Mouse (Mus musculus) MEL-GATA-1-ER (cell line): ENCODE results near the gene Plcb1.

ENCODE experiments used
- DNase-seq: peaks from one replicate; pipeline ENCODE4 v3.0.0-alpha.2; 2012; ENCODE audit warnings: low read depth; ENCODE audit errors: extremely low read depth

Plcb1 gene

DNA sequence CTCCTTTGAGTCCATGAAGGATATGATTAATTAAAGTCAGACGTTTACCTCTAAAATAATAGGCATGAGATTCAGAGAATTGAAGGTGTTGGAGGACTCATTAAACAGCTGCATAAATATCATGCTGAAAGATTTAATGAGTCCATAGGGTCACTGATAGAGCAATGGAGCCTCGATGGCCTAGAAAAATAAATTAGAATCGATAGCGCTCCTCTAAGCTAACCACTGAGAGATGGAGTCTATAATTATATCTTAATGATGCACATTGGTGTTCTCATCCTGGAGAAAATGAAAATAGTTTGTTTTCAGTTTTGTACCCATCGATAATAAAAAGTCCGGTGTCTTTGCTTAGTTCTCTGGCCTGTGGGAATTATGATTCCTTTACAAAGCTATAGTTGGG lies 617.5 kb downstream of the Plcb1 start:
- no peak for DNase-seq

DNA sequence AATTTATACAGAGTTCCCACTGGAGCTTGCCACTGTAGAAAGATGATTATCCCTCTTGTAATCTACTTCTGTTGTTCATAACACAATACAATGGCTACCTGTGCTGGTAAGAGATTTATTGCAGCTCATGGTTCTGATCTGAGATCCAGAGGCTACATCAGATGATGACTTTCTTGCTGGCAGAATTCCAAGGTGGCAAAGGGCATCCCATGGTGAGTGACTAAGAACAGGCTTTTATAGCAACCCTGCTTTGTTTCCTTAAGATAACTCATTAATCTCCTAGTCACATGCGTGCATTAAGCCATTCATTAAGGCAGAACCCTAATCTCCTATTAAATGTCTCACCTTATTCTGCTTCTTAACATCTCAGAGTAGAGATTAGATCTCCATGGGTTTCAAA lies 618.2 kb downstream of the Plcb1 start:
- no peak for DNase-seq

- DNase-seq = no peak
Measured at GRCm38 (mm10) chr2:135409418-135410097, 623.7 kb downstream of the Plcb1 start.

DNA sequence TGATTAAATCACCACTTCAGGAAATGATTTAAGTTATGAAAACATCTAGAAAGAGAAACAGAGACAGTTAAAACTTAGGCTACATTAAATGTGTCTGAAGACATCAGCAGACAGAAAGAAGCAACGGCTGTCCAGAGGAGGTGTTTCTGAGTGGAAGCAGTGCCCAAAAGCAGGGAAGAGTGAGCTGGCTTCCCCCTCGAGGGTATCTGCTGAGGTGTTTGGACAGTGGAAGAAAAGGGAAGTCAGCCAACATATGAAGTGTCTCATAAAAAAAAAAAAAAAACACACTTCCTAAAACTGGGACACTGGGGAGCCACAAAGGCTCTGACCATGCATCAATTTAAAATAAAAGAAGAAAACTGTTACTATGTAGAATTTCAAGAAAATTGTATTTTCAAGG lies 625.8 kb downstream of the Plcb1 start:
- DNase-seq = no peak

- DNase-seq = no peak
Measured at GRCm38 (mm10) chr2:135415137-135415536, 629.3 kb downstream of the Plcb1 start.

- DNase-seq = no peak
Measured at GRCm38 (mm10) chr2:135419301-135419700, 633.4 kb downstream of the Plcb1 start.

DNA sequence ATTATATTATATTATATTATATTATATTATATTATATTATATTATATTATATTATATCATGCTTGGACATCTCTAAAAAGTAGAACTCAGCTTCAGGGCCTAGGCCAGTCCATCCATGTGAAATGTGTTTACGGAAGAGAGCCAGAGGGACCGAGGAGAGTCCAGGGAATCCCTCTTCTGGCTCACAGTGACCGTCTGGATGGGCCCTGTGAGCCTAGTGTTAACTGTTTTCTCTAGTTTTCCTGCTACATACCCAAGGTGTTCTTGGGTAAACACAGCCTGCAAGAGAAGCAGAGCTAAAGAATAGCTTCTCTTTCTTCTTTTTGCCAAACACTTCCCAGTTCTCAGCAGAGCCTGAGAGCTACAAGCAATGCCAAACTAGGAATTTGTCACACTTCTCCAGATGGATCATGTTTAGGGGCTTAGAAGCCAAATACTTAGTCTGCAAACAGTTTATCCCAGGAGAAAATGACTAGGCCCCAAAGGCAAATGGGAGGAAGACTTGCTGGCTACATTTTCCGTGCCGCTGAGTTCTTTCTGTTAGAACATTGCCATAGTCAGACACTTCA lies 649.2 kb downstream of the Plcb1 start:
- DNase-seq = no peak

DNA sequence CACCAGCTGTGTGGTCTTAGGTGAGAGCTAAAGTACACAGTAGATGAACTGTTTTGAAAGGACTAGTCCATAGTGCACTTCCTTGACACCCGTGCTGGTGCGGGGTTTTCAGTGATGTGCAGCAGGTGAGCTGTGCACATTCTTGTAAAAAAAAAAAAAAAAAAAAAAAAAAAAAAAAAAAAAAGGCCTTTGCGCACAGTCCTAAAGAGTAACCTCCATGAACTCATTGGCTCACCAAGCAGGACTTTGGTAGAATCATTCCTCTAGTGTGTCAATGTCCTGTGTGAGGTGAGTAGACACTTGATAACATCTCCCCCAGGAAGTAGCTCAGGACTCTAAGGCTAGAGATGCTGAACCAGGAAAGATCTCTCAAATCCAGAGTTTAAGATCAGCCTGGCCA lies 653.2 kb downstream of the Plcb1 start:
- DNase-seq = no peak

DNA sequence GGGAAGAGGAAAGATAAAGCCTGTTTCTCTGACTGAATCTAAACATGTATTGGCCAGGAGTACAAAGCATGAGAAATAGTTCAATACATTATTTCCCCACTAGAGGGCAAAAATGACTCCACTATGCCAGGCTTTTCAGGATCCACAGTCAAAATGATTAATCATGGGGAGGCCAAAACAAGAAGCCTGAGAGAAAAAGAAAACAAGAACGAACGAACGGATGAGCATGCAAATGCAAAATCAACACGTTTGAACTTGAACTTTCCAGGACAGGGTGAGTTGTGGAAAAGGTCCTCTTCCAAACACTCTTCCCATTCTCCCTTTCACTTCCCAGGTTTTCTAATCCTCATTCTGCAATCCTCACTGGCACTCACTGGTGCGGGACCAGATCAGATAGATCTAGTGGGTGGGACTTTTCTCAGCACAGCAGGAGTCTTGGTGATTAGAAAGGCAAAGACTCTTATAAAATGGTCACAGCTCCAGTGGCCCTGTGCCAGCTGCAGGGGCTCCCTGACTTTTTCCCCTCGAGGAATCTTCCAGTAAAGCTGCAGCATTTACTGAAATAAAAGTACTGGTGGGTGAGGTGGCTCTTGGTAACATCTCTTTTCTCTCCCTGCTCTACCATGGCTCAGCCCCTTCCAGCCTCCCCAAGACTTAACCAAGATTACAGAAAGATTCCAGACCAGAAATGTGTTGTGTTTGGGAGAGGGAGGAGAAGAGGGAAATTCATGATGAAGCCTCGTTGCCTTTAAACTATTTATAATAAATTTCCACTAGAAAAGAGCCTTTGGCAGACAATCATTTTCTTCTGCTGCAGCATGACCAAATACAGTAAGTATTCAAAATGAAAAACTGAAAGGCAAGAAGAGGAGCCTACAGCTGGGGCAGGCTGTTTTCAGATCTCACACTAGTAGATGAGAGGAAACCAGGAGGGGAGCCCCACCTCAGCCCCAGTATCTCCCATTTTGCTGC lies 654.0 kb downstream of the Plcb1 start:
- peak; percentile 6 for DNase-seq

GRCm38 (mm10) chr2:135453581-135453980 lies 667.7 kb downstream of the Plcb1 start:
- DNase-seq = no peak

DNA sequence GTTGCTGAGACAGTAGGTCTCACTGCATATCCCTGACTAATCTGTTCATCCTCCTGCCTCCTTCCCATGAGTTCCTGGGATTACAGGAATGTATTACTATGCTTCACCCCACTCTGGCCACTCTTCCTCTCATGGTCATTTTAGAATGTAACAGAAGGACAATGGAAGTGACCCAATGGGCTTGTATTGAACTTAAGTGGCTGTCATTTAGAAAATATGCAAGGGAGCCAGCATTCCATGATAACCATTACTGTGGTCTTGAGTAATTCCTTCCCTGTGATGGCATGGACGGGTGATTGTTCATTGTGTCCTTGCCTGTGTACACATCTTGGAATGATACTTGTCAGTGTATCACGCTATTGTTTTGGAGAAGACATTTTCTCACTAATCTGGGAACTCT lies 668.1 kb downstream of the Plcb1 start:
- DNase-seq = no peak

DNA sequence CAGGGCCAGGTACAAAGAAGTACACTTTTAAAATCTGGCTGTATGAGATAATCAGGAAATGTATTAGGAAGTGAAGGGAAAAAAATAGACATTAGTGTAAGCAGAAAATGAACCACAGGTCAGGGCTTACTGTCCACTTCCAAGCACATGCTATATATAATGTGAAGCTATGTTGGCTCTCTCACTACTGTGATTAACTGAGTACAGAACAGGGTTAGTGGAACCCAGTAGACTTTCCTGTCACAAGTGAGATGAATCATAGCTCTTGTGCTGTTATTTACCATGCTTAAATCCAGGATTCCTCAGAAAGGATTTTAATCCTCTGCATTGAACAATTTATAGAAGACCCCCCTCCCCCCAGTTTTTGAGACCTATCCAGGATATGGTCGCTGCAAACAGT lies 668.6 kb downstream of the Plcb1 start:
- no peak for DNase-seq

DNA sequence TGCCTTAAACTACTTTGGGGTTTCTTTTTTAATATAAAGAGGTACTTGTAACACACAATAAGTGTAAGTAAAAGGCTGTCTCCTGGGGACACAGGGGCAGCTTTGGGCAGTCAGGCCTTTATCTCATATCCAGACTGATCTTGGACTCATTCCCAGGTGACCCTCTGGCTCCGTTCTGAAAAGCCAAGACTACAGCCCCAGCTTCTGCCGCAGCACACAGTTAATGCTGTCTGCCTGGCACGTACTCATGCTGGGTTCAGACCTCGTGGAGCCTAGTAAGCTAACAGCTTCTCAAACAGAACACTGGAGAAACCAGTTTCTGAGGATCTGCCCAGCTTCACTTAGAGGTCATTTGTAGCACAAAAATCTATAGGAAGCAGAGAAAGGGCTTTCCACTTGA lies 682.0 kb downstream of the Plcb1 start:
- no peak for DNase-seq

GRCm38 (mm10) chr2:135474107-135474506 lies 688.2 kb downstream of the Plcb1 start:
- DNase-seq = no peak

- no peak for DNase-seq
Measured at GRCm38 (mm10) chr2:135485248-135485647, 699.4 kb downstream of the Plcb1 start.

DNA sequence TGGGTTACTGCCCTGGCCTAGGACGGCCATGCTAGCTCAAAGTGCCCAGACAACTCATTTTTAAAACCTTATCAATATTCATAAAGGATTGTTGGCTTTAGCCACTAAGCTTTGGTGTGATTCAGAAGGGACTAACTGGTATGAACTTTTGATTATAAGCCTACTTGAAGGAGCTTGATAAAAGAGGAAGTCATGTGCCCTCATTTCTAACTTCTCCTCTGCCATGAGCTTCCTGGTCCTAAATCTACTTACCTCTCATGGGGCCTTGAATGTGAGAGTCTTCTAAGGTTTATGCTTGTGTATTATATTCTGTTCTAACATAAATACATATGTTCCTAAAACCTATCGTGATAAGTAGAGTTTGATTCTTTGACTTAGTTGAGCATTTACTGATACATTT lies 702.4 kb downstream of the Plcb1 start:
- no peak for DNase-seq

DNA sequence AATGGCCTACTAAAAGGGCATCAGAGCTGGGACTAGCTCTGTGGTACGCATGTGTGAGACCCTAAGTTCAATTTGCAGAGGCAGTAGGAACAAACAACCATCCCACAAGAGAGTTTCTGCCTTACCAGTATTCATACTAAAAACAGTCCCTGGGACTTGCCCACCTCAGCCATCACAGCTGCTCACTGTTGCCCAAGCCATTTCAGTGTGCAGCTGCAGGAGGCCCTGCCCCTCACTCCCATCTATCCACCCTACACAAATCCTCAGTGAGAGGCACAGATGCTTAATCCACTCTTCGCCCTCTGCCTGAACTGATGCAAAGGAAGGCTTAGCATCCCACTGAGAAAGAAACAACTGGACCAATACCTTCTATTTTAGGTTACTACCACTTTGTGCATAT lies 703.3 kb downstream of the Plcb1 start:
- DNase-seq = no peak

DNA sequence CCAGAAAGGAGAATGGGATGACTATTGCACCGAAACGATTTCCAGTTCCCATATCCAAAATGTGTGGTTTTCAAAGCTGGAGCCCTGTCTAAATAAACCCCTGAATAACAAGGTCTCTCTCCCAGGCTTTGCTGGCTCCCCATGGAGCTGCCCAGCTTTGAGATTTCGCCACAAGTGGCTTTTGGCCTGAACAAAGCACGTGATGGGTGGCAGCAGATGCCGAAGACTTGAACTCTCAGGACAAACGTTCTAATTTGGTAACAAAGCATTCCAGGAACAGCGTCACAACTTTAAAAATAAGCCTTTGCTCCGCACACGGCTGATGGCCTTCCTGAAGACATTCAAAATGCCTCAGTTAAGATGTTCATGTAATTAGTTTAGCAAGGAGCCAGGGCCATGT lies 706.9 kb downstream of the Plcb1 start:
- DNase-seq = no peak

DNA sequence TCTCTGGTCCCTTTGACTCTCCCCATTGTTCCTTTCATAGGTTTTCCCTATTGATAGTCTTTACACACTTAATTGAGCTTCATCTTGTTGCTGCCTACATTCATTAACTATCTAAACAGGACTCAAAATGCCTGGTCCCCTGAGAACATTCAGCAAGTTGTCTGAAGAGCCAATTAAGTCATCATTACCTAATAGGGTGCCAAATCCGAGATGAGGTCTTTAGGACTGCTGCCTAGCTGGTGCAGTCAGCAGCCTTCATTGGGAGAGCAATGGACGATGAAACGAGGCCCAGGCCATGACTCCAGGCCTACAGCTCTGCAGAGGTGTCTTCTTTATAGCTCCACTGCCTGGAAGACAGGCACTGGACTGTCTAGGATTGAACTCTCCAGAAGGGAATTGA lies 710.7 kb downstream of the Plcb1 start:
- no peak for DNase-seq

DNA sequence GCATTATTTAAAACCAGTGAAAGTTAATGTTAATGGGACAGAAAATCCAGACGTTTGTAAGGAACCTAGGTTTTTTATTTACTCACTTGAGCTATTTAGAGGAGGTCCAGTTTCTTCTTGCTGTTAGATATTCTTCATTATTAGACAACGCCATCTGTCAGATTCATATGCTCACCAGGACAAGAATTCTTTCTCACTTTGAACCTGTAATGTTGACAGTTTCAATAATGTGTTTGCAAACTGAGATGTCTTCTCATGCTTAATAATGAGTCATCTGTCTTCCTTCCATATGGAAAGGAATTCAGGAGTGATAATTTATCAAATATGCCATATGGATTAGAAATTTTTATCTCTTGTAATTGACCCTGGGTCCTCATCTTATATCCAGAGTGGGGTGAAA lies 711.4 kb downstream of the Plcb1 start:
- DNase-seq = no peak

GRCm38 (mm10) chr2:135500872-135501271 lies 715.0 kb downstream of the Plcb1 start:
- no peak for DNase-seq

GRCm38 (mm10) chr2:135503328-135503997 lies 717.6 kb downstream of the Plcb1 start:
- DNase-seq = no peak
